Mouse (Mus musculus): ENCODE results near the gene Nr4a1.
A peak's percentile ranks its signal among the peaks of the same experiment; 100 is the strongest.

Nr4a1 gene

GRCm38 (mm10) chr15:101283911-101284750 lies 30.1 kb downstream of the Nr4a1 start, which contains the start of gene Atg101:
TSS of gene Atg101 (plus strand) at chr15:101284272.
- peak; percentile 87 to 89 for DNase-seq (ENCODE audit: low spot score in 2 of 2)

DNA sequence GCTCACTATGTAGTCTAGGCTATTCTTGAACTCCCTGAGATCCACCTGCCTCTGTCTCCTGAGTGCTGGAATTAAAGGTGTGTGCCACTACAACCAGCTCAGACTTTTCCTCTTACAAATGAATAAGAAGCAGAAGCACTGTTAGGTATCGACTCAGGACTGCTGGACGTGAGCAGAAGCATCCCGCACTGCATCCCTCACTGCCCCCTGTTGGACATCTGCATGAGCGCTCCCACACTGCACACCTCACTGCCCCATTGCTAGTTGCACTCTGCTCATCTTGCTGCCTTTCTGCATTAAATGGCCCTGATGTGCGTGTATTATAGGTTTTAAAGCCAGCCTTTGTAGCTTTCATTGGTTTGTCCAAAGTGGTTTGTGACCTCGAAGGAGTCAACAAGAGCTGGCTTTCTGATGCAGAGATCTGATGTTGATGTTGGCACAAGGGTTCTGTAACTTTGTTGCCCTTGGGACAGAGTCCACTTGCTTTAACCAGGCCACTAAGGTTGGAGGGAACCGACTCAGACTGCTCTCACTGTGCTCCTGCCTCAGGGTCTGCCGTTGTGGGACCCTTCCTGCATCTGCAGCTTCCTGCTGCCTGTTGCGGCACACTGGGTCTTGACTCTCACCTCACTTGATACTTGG lies 32.2 kb downstream of the Nr4a1 start:
- DNase-seq (ENCODE audit: low spot score in 2 of 2): no peak

DNA sequence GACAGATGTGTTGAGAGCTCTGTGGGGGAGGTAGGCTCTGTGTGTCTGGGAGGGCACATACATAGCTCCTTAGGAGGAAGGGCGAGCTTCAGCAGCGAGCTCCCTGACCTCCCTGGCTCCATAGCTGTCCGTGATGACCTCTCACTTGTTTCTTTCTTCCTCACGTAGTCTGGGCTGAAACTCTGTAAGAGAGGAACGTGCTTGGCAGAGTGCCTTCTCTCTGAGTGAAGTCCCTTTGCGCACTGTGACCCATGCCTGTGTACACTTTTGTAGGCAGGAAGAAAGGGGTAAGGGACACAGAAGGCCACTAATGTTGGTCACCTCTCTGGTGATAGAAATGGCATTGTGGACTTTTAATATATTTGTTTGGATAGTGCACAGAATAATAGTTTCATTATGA lies 33.3 kb downstream of the Nr4a1 start:
- DNase-seq (ENCODE audit: low spot score in 2 of 2): no peak

- DNase-seq (ENCODE audit: low spot score in 2 of 2): no peak
Measured at GRCm38 (mm10) chr15:101290354-101290753, 36.3 kb downstream of the Nr4a1 start.

- DNase-seq (ENCODE audit: low spot score in 2 of 2): no peak
Measured at GRCm38 (mm10) chr15:101292012-101292411, 37.9 kb downstream of the Nr4a1 start.

DNA sequence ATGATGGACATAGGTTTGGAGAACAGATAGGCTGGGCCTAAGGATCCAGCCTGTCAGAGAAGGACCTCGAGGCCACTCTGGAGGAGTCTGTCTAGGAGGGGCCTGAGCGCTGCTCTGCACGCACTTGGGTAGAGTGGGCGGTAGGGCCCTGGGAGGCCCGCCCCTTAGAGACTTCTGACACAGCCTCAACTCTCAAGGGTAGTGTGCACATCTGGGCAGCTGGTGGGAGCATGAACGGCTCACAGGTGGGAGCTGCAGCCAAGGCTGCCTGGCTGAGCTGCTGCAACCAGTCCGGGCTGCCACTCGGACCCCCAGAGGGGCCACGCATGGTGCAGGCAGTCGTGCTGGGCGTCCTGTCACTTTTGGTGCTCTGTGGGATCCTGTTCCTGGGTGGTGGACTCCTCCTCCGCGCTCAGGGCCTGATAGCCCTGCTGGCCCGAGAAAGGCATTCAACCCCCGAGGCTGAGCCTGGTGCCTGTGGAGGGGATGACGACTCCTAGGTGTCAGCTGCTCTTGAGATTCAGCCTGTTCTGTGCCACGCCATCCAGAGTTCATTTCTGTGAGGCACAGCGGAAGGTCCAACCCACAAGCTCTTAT lies 39.1 kb downstream of the Nr4a1 start, which contains the start of gene 6030408B16Rik:
Gene 6030408B16Rik, plus strand, starts transcription at position 188 of the 597 bp plus-strand sequence.
- peak in 1 of 2 experiments; percentile 19 for DNase-seq (ENCODE audit: low spot score in 2 of 2)

GRCm38 (mm10) chr15:101294028-101294894 lies 40.2 kb downstream of the Nr4a1 start:
- no peak for DNase-seq (ENCODE audit: low spot score in 2 of 2)

DNA sequence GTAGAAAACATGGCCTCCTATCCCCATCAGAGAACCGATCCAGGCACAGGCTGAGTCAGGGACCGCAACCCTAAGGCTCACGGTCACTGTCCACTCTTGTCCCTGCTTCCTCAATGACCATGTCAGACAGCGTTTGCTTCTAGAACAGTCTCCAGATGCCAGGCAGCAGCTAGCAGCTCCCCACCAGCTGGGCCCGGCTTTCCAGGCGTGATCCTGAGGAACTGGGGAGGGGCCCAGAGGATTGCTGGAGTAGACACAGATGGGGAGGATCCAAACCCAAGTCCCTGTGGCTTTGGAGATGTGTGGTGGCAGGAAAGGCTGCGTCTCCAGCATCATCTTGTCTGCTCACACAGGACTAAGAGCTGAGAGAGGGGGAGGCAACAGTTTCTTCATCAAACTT lies 41.0 kb downstream of the Nr4a1 start:
- DNase-seq (ENCODE audit: low spot score in 2 of 2): no peak

DNA sequence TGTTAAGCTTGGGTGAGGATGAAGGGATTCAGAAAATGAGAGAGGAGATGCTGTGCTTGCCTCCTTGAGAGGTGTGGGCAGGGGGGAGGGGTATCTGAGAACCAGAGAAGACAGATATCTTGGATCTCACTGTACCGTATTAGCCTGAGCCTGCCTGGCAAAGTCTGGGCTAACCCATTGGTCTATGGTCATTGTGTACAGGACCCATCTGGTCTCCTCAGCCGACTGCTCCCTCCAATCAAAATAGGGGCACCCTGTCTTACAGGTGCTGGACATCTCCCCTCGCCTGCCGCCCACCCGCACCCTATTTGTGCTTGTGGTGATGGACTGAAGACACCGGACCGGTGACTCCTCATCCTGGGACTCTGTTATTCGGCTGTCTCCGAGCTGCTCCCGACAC lies 41.5 kb downstream of the Nr4a1 start:
- DNase-seq (ENCODE audit: low spot score in 2 of 2): no peak

- no peak for DNase-seq (ENCODE audit: low spot score in 2 of 2)
Measured at GRCm38 (mm10) chr15:101296091-101296490, 42.0 kb downstream of the Nr4a1 start.

GRCm38 (mm10) chr15:101297988-101298387 lies 43.9 kb downstream of the Nr4a1 start:
- no peak for DNase-seq (ENCODE audit: low spot score in 2 of 2)

- DNase-seq (ENCODE audit: low spot score in 2 of 2): no peak
Measured at GRCm38 (mm10) chr15:101298550-101298949, 44.5 kb downstream of the Nr4a1 start.

GRCm38 (mm10) chr15:101299480-101299960 lies 45.5 kb downstream of the Nr4a1 start:
- DNase-seq (ENCODE audit: low spot score in 2 of 2): no peak

- no peak for DNase-seq (ENCODE audit: low spot score in 2 of 2)
Measured at GRCm38 (mm10) chr15:101300128-101300527, 46.1 kb downstream of the Nr4a1 start.

DNA sequence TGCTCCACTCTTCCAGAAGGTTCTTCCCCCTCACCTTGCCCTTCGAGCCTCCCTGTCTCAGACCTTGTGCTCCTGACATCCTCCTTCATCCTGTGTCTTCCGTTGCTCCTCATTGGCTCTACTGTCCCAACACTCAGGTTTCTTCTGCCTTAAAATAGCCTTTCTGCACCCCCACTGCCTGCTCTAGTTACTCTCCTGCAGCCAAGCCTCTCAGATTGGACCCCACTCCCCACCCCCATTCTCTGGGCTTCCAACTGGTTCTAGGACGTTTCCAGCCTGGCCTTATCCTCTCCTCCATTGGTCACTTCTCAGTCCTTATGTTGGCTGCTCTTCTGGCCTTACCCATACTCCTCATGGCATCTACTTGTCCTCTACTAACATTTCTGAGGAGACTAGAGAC lies 48.1 kb downstream of the Nr4a1 start:
- DNase-seq (ENCODE audit: low spot score in 2 of 2): no peak

DNA sequence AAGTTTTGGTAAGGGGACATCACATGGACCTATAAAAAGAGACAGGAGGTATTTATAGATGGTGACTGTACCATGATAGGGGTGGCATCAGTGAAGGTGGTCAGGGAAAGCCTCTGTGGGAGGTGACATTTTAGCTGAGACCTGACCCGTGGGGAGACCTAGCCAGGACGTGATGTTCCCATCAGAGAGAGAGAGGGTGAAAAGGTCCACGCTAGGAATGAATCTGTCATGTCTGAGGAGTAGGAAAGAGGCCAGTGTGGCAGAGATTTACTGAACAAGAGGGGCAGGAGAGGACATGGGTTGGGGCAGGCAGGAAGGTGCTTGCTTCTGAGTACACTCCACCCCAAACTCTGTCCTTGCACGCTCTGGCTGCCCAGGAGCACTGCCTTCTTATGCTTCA lies 49.8 kb downstream of the Nr4a1 start:
- DNase-seq (ENCODE audit: low spot score in 2 of 2): no peak

DNA sequence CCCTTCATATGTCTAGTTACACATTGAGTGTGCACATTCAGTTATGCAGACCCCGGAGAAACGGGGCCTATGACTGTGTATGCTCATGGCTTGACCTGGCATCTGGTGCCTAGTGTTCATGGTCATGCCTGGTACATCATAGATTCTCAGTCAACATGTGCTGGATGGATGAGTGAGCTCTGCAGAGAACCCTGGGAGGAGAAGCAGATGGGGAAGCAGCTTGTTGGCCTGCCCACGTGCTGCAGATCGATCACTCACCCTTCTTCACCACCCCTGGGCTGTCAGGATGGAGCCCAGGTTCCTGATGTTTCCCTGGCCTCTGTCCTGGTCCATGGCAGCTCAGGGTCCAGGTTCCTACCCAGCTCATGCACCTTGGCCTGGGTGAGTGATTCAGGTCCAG lies 52.4 kb downstream of the Nr4a1 start:
- DNase-seq (ENCODE audit: low spot score in 2 of 2): no peak

GRCm38 (mm10) chr15:101308440-101309348 lies 54.6 kb downstream of the Nr4a1 start:
- no peak for DNase-seq (ENCODE audit: low spot score in 2 of 2)

- no peak for DNase-seq (ENCODE audit: low spot score in 2 of 2)
Measured at GRCm38 (mm10) chr15:101309493-101309892, 55.4 kb downstream of the Nr4a1 start.

DNA sequence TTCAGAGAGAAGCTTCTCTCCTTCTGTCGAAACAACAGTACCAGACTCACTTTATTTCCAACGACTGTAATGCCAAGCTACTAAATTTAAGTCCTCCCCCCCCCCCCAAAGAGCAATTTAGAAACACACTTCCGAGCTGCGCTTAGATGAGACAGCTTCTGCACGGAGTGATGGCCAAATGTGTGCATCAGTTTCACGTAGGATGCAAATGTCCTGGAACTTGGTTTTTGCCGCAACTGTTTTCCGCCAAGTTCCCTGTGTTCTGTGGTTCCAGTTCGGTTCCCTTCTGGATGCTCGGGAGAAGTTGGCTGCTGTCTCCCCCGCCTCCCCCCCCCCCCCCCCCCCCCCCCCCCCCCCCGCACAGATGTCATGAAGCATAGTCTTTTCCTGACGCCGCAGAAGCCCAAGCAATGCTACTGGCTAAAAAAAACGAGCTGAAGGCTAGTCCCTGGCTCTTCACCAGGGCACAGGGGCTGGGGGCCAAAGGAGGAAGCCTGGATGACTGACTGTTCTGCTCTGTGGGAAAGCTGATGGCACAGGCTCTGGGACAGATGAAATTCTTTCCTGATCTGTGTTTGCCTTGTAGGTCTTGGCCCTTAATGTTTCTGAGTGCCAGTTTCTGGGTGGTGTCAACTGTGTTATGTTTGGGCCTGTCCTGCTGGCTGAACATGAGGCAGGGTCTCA lies 57.2 kb downstream of the Nr4a1 start:
- DNase-seq (ENCODE audit: low spot score in 2 of 2): no peak

All from spleen, postnatal 36 days (tissue).